Mouse (Mus musculus) left cerebral cortex, postnatal 14 days (tissue): ENCODE results near the gene Rhog. TPM values are rescaled to one million over a fixed set of nuclear protein-coding genes. Genes with fewer than 3 reads are reported as not detected.

ENCODE experiments used
- total RNA-seq, 2 experiments: library from RNA; stranded (reverse); gene quantifications; 2 replicates each; pipeline ENCODE4 v1.2.3; 2021

The Rhog gene
- total RNA-seq, 2 experiments from 2014 or later, result 19.5 to 26.0 TPM

Other genes with a start within 250 kb of the Rhog start
- gene Il18bp, start 237.4 kb downstream of the Rhog start, total RNA-seq, result 1 to 10 TPM; 7.7 to 8.0 TPM
- gene Rnf121, start 190.6 kb downstream of the Rhog start, total RNA-seq, result 10 to 100 TPM; 38.4 to 49.9 TPM
- 10 to 100 TPM; 20.4 to 22.5 TPM for gene Xndc1, start 190.5 kb downstream of the Rhog start, total RNA-seq
- gene Xntrpc, start 190.3 kb downstream of the Rhog start, total RNA-seq, result 1 to 10 TPM; 1.4 to 1.8 TPM
- gene Trpc2, start 172.9 kb downstream of the Rhog start, total RNA-seq, result under 1 TPM; 0.74 to 0.77 TPM
- not detected for gene Art1, start 154.3 kb downstream of the Rhog start, total RNA-seq
- not detected for gene Art5, start 146.6 kb downstream of the Rhog start, total RNA-seq
- gene Chrna10, start 139.2 kb downstream of the Rhog start, total RNA-seq, result under 1 TPM; 0.18 to 0.55 TPM
- 10 to 100 TPM; 32.2 to 37.2 TPM for gene Nup98, start 45.9 kb downstream of the Rhog start, total RNA-seq
- gene Pgap2, start 45.8 kb downstream of the Rhog start, total RNA-seq, result 10 to 100 TPM; 26.3 to 27.6 TPM
- 10 to 100 TPM; 84.7 to 88.7 TPM for gene Stim1, start 11.8 kb upstream of the Rhog start, total RNA-seq
- gene Rrm1, start 185.6 kb upstream of the Rhog start, total RNA-seq, result 10 to 100 TPM; 11.4 TPM
- not detected for gene Olfr543, start 225.6 kb upstream of the Rhog start, total RNA-seq
- gene Olfr544, start 232.3 kb upstream of the Rhog start, total RNA-seq, result not detected
- gene Olfr545, start 243.5 kb upstream of the Rhog start, total RNA-seq, result not detected